Mouse (Mus musculus): Measurements from ENCODE around the gene Rmnd5b. TPM values are rescaled to one million over a fixed set of nuclear protein-coding genes. Genes with fewer than 3 reads are reported as not detected.
"Not testable (repeated sequence)": the region's sequence is repeated elsewhere in the genome, so short reads cannot be mapped to it uniquely, and the experiment has no call there.

Gene Rmnd5b
- polyA plus RNA-seq, 1 experiment from 2014 or later, result 16.0 TPM

- H3K9me3 ChIP-seq (ENCODE audit: low read length), result no peaks in the 10 kb centered on the region
- H3K4me1 ChIP-seq (ENCODE audit: insufficient read depth), result no peaks in the 10 kb centered on the region
- no peak overlapping the region for H3K4me3 ChIP-seq (ENCODE audit: low read depth, low read length)
- H3K4me2 ChIP-seq (ENCODE audit: low read depth, low read length), result no peak overlapping the region
- no peak for ATAC-seq
- H3K27me3 ChIP-seq (ENCODE audit: insufficient read depth, low read length), result no peaks in the 10 kb centered on the region
- H3K27ac ChIP-seq (ENCODE audit: low read depth), result no peak overlapping the region
- TF ChIP-seq CTCF (IDR thresholded peaks at IDR 0.05; ENCODE audit: low read depth) (no peak), EP300 (IDR thresholded peaks at IDR 0.05; ENCODE audit: low read depth) (no peak)
- H3K36me3 ChIP-seq (replicated peaks; ENCODE audit: insufficient read depth, low read length), result no peaks in the 10 kb centered on the region
- H3K9ac ChIP-seq (replicated peaks), result no peak overlapping the region
- 81% methylated on average over 9 of the region's 9 CpGs for WGBS (ENCODE audit: insufficient replicate concordance)
- DNase-seq, result no peak
These were observed 37.6 kb upstream of the Rmnd5b start for GRCm38 (mm10) chr11:51673291-51673690.

GRCm38 (mm10) chr11:51671376-51671775, 35.7 kb upstream of the Rmnd5b start:
- no peaks in the 10 kb centered on the region for H3K27me3 ChIP-seq (ENCODE audit: insufficient read depth, low read length)
- no peak overlapping the region for H3K27ac ChIP-seq (ENCODE audit: low read depth)
- no peak overlapping the region for H3K9ac ChIP-seq (replicated peaks)
- 71% methylated on average over 2 of the region's 2 CpGs for WGBS (ENCODE audit: insufficient replicate concordance)
- DNase-seq (no peak), ATAC-seq (no peak)
- TF ChIP-seq CTCF (IDR thresholded peaks at IDR 0.05; ENCODE audit: low read depth) (no peak), EP300 (IDR thresholded peaks at IDR 0.05; ENCODE audit: low read depth) (no peak)
- no peaks in the 10 kb centered on the region for H3K4me1 ChIP-seq (ENCODE audit: insufficient read depth)
- no peaks in the 10 kb centered on the region for H3K9me3 ChIP-seq (ENCODE audit: low read length)
- H3K4me3 ChIP-seq (ENCODE audit: low read depth, low read length), result no peak overlapping the region
- H3K36me3 ChIP-seq (replicated peaks; ENCODE audit: insufficient read depth, low read length), result no peaks in the 10 kb centered on the region
- no peak overlapping the region for H3K4me2 ChIP-seq (ENCODE audit: low read depth, low read length)

- Histone ChIP-seq H3K4me2 (ENCODE audit: low read depth, low read length) (no peak overlapping the region), H3K4me3 (ENCODE audit: low read depth, low read length) (no peak overlapping the region), H3K4me1 (ENCODE audit: insufficient read depth) (no peaks in the 10 kb centered on the region), H3K36me3 (replicated peaks; ENCODE audit: insufficient read depth, low read length) (no peaks in the 10 kb centered on the region), H3K9me3 (ENCODE audit: low read length) (no peaks in the 10 kb centered on the region), H3K27me3 (ENCODE audit: insufficient read depth, low read length) (no peaks in the 10 kb centered on the region), H3K9ac (replicated peaks) (no peak overlapping the region), H3K27ac (ENCODE audit: low read depth) (no peak overlapping the region)
- ATAC-seq, result no peak
- DNase-seq, result no peak
- 83% methylated on average over 7 of the region's 7 CpGs for WGBS (ENCODE audit: insufficient replicate concordance)
- TF ChIP-seq CTCF (IDR thresholded peaks at IDR 0.05; ENCODE audit: low read depth) (no peak), EP300 (IDR thresholded peaks at IDR 0.05; ENCODE audit: low read depth) (no peak)
These were observed 35.1 kb upstream of the Rmnd5b start for GRCm38 (mm10) chr11:51670846-51671245.

- H3K9me3 ChIP-seq (ENCODE audit: low read length); H3K4me1 ChIP-seq (ENCODE audit: insufficient read depth); H3K4me2 ChIP-seq (ENCODE audit: low read depth, low read length); H3K27me3 ChIP-seq (ENCODE audit: insufficient read depth, low read length); H3K4me3 ChIP-seq (ENCODE audit: low read depth, low read length); ATAC-seq; H3K36me3 ChIP-seq (replicated peaks; ENCODE audit: insufficient read depth, low read length); DNase-seq; H3K27ac ChIP-seq (ENCODE audit: low read depth); H3K9ac ChIP-seq (replicated peaks): not testable (repeated sequence)
- 84% methylated on average over 7 of the region's 7 CpGs for WGBS (ENCODE audit: insufficient replicate concordance)
These were observed 29.1 kb upstream of the Rmnd5b start for GRCm38 (mm10) chr11:51664747-51665146.

- Histone ChIP-seq H3K9me3 (ENCODE audit: low read length) (no peaks in the 10 kb centered on the region), H3K36me3 (replicated peaks; ENCODE audit: insufficient read depth, low read length) (no peaks in the 10 kb centered on the region), H3K4me2 (ENCODE audit: low read depth, low read length) (no peak overlapping the region), H3K4me3 (ENCODE audit: low read depth, low read length) (no peak overlapping the region), H3K27ac (ENCODE audit: low read depth) (no peak overlapping the region), H3K4me1 (ENCODE audit: insufficient read depth) (peaks cover 11% of the 10 kb centered on the region), H3K27me3 (ENCODE audit: insufficient read depth, low read length) (no peaks in the 10 kb centered on the region), H3K9ac (replicated peaks) (no peak overlapping the region)
- ATAC-seq, result no peak
- 74% methylated on average over 7 of the region's 7 CpGs for WGBS (ENCODE audit: insufficient replicate concordance)
- no peak for DNase-seq
- TF ChIP-seq EP300 (IDR thresholded peaks at IDR 0.05; ENCODE audit: low read depth) (no peak), CTCF (IDR thresholded peaks at IDR 0.05; ENCODE audit: low read depth) (no peak)
These were observed 26.9 kb upstream of the Rmnd5b start for GRCm38 (mm10) chr11:51662632-51663031.

GRCm38 (mm10) chr11:51661867-51662365, 26.2 kb upstream of the Rmnd5b start:
- Histone ChIP-seq H3K27ac (ENCODE audit: low read depth) (no peak overlapping the region), H3K27me3 (ENCODE audit: insufficient read depth, low read length) (no peaks in the 10 kb centered on the region), H3K9me3 (ENCODE audit: low read length) (no peaks in the 10 kb centered on the region), H3K4me3 (ENCODE audit: low read depth, low read length) (no peak overlapping the region), H3K36me3 (replicated peaks; ENCODE audit: insufficient read depth, low read length) (no peaks in the 10 kb centered on the region), H3K4me2 (ENCODE audit: low read depth, low read length) (no peak overlapping the region), H3K4me1 (ENCODE audit: insufficient read depth) (peaks cover 16% of the 10 kb centered on the region), H3K9ac (replicated peaks) (no peak overlapping the region)
- DNase-seq (no peak), ATAC-seq (no peak)
- TF ChIP-seq CTCF (IDR thresholded peaks at IDR 0.05; ENCODE audit: low read depth) (no peak), EP300 (IDR thresholded peaks at IDR 0.05; ENCODE audit: low read depth) (no peak)
- WGBS (ENCODE audit: insufficient replicate concordance), result 88% methylated on average over 16 of the region's 16 CpGs

- Histone ChIP-seq H3K36me3 (replicated peaks; ENCODE audit: insufficient read depth, low read length) (no peaks in the 10 kb centered on the region), H3K9ac (replicated peaks) (no peak overlapping the region; the same call in 1 of the 2 replicates), H3K4me2 (ENCODE audit: low read depth, low read length) (no peak overlapping the region), H3K9me3 (ENCODE audit: low read length) (no peaks in the 10 kb centered on the region), H3K27me3 (ENCODE audit: insufficient read depth, low read length) (no peaks in the 10 kb centered on the region), H3K27ac (ENCODE audit: low read depth) (peak overlapping the region; percentile 6; the same call in 1 of the 2 replicates), H3K4me3 (ENCODE audit: low read depth, low read length) (no peak overlapping the region), H3K4me1 (ENCODE audit: insufficient read depth) (peaks cover 18% of the 10 kb centered on the region)
- WGBS (ENCODE audit: insufficient replicate concordance), result 47% methylated on average over 6 of the region's 6 CpGs
- TF ChIP-seq CTCF (IDR thresholded peaks at IDR 0.05; ENCODE audit: low read depth) (no peak), EP300 (IDR thresholded peaks at IDR 0.05; ENCODE audit: low read depth) (no peak)
- ATAC-seq (peak; percentile 94), DNase-seq (peak; percentile 71)
These were observed 23.0 kb upstream of the Rmnd5b start for GRCm38 (mm10) chr11:51658705-51659104.
